Mouse (Mus musculus) CH12.LX (cell line): ENCODE measurements around the gene Tcp11l2. TPM values are rescaled to one million over a fixed set of nuclear protein-coding genes. Genes with fewer than 3 reads are reported as not detected.

Experiments used
- DNase-seq: peaks from one replicate; pipeline ENCODE4 v3.0.0-alpha.2; 2013; ENCODE audit errors: extremely low read depth
- H3K27ac ChIP-seq: 2 replicates; pipeline ENCODE4 v1.5.1; 2012; ENCODE audit warnings: low read depth, mild to moderate bottlenecking, control low read depth, moderate library complexity; ENCODE audit not compliant: insufficient read depth
- H3K27me3 ChIP-seq: replicated peaks from 2 replicates; pipeline ENCODE3; 2012; ENCODE audit warnings: inconsistent platforms
- H3K36me3 ChIP-seq, 2 experiments: replicated peaks in 1 of 2; 2 replicates each; pipeline versions ENCODE3 to v1.6.1; 2012; ENCODE audit warnings: inconsistent platforms in 1 of 2, low read length in 1 of 2, mild to moderate bottlenecking in 1 of 2, mixed read lengths in 1 of 2, moderate library complexity in 1 of 2; ENCODE audit not compliant: control insufficient read depth in 1 of 2, insufficient read depth in 1 of 2
- H3K4me1 ChIP-seq, 2 experiments: 2 replicates each; pipeline ENCODE4 v1.6.1; 2012; ENCODE audit warnings: inconsistent platforms in 1 of 2, moderate library complexity in 1 of 2; ENCODE audit not compliant: insufficient read depth in 2 of 2, control insufficient read depth in 1 of 2
- H3K4me2 ChIP-seq: 2 replicates; pipeline ENCODE4 v1.6.1; 2012; ENCODE audit warnings: low read depth, mild to moderate bottlenecking, control low read depth; ENCODE audit not compliant: poor library complexity, insufficient read depth, severe bottlenecking
- H3K4me3 ChIP-seq, 3 experiments: fragments of 150-350 bp in 1 of 3; sonication (generic) in 1 of 3; replicated peaks in 1 of 3; 2 replicates each; pipeline versions ENCODE3 to v1.5.1; 2011 to 2012; ENCODE audit warnings: low read depth in 2 of 3, low read length in 2 of 3, mild to moderate bottlenecking in 2 of 3, moderate library complexity in 2 of 3, control low read depth in 1 of 3, improper control_type of control experiment in 1 of 3, inconsistent platforms in 1 of 3, mixed read lengths in 1 of 3; ENCODE audit not compliant: poor library complexity in 1 of 3
- H3K79me2 ChIP-seq: replicated peaks from 2 replicates; pipeline ENCODE4 v1.6.1; 2012; ENCODE audit warnings: mild to moderate bottlenecking, moderate library complexity; ENCODE audit not compliant: control insufficient read depth, poor library complexity, insufficient read depth, severe bottlenecking; ENCODE audit errors: extremely low read depth
- H3K9ac ChIP-seq: 2 replicates; pipeline ENCODE4 v1.6.1; 2012; ENCODE audit warnings: low read depth, mild to moderate bottlenecking, control low read depth, moderate library complexity; ENCODE audit not compliant: insufficient read depth
- H3K9me3 ChIP-seq: replicated peaks from 2 replicates; pipeline ENCODE3; 2012; ENCODE audit warnings: low read length, inconsistent platforms, mixed read lengths
- BHLHE40 ChIP-seq: IDR thresholded peaks from 2 replicates; pipeline ENCODE4 v1.6.1; 2011; ENCODE audit warnings: mild to moderate bottlenecking, low read depth, low read length, improper control_type of control experiment
- CTCF ChIP-seq, 2 experiments: IDR thresholded peaks in 1 of 2; conservative IDR thresholded peaks in 1 of 2; 2 replicates each; pipeline ENCODE4 v1.5.1; 2011 to 2012; ENCODE audit warnings: low read depth in 2 of 2, low read length in 2 of 2, improper control_type of control experiment in 1 of 2, inconsistent platforms in 1 of 2, mild to moderate bottlenecking in 1 of 2, moderate library complexity in 1 of 2
- E2F4 ChIP-seq: IDR thresholded peaks from 2 replicates; pipeline ENCODE4 v1.6.1; 2011; ENCODE audit warnings: low read depth, low read length, improper control_type of control experiment; ENCODE audit not compliant: insufficient replicate concordance
- GABPA ChIP-seq: IDR thresholded peaks from 2 replicates; pipeline ENCODE4 v1.6.1; 2012; ENCODE audit warnings: low read depth, low read length, improper control_type of control experiment, inconsistent platforms; ENCODE audit not compliant: insufficient replicate concordance
- HCFC1 ChIP-seq: IDR thresholded peaks from 2 replicates; pipeline ENCODE4 v1.6.1; 2012; ENCODE audit warnings: low read depth, mild to moderate bottlenecking, inconsistent platforms, low read length, improper control_type of control experiment
- JUN ChIP-seq: IDR thresholded peaks from 2 replicates; pipeline ENCODE4 v1.6.1; 2011; ENCODE audit warnings: low read depth, mild to moderate bottlenecking, low read length, improper control_type of control experiment, moderate library complexity; ENCODE audit not compliant: insufficient read depth
- JUND ChIP-seq: conservative IDR thresholded peaks from 2 replicates; pipeline ENCODE4 v1.6.1; 2011; ENCODE audit warnings: low read depth, low read length, improper control_type of control experiment
- KAT2A ChIP-seq: IDR thresholded peaks from 2 replicates; pipeline ENCODE4 v1.6.1; 2012; ENCODE audit warnings: low read length, improper control_type of control experiment, inconsistent platforms; ENCODE audit not compliant: insufficient replicate concordance
- MAZ ChIP-seq: IDR thresholded peaks from 2 replicates; pipeline ENCODE4 v1.6.1; 2012; ENCODE audit warnings: low read depth, mild to moderate bottlenecking, inconsistent platforms, low read length, improper control_type of control experiment, moderate library complexity
- MXI1 ChIP-seq: IDR thresholded peaks from 2 replicates; pipeline ENCODE4 v1.6.1; 2011; ENCODE audit warnings: mild to moderate bottlenecking, low read depth, low read length, improper control_type of control experiment
- MYC ChIP-seq: IDR thresholded peaks from 2 replicates; pipeline ENCODE4 v1.6.1; 2011; ENCODE audit warnings: low read depth, mild to moderate bottlenecking, improper control_type of control experiment, low read length
- NELFE ChIP-seq: IDR thresholded peaks from 2 replicates; pipeline ENCODE4 v1.6.1; 2011; ENCODE audit warnings: low read depth, low read length, improper control_type of control experiment
- NRF1 ChIP-seq: IDR thresholded peaks from 2 replicates; pipeline ENCODE4 v1.6.1; 2014; ENCODE audit warnings: low read depth, mild to moderate bottlenecking, inconsistent platforms, low read length, improper control_type of control experiment, moderate library complexity
- PAX5 ChIP-seq: IDR thresholded peaks from 2 replicates; pipeline ENCODE4 v1.6.1; 2012; ENCODE audit warnings: low read length, inconsistent platforms, mixed read lengths
- POLR2AphosphoS2 ChIP-seq: IDR thresholded peaks from 2 replicates; pipeline ENCODE4 v1.6.1; 2011; ENCODE audit warnings: low read depth, low read length, improper control_type of control experiment
- RAD21 ChIP-seq: IDR thresholded peaks from 2 replicates; pipeline ENCODE4 v1.6.1; 2011; ENCODE audit warnings: low read depth, mild to moderate bottlenecking, low read length, improper control_type of control experiment, moderate library complexity
- SIN3A ChIP-seq: IDR thresholded peaks from 2 replicates; pipeline ENCODE4 v1.6.1; 2012; ENCODE audit warnings: low read length, improper control_type of control experiment, inconsistent platforms
- SMC3 ChIP-seq: IDR thresholded peaks from 2 replicates; pipeline ENCODE4 v1.6.1; 2011; ENCODE audit warnings: low read depth, low read length, improper control_type of control experiment
- TBP ChIP-seq: conservative IDR thresholded peaks from 2 replicates; pipeline ENCODE4 v1.6.1; 2011; ENCODE audit warnings: low read depth, low read length, improper control_type of control experiment
- ZKSCAN1 ChIP-seq: IDR thresholded peaks from 2 replicates; pipeline ENCODE4 v1.6.1; 2012; ENCODE audit warnings: low read depth, inconsistent platforms, low read length, improper control_type of control experiment, borderline replicate concordance
- ZMIZ1 ChIP-seq: IDR thresholded peaks from 2 replicates; pipeline ENCODE4 v1.6.1; 2012; ENCODE audit warnings: low read depth, mild to moderate bottlenecking, inconsistent platforms, low read length, improper control_type of control experiment
- ZNF384 ChIP-seq: IDR thresholded peaks from 2 replicates; pipeline ENCODE4 v1.6.1; 2012; ENCODE audit warnings: low read depth, low read length, improper control_type of control experiment, inconsistent platforms
- dilution Hi-C: fragments of 300-500 bp; cut with MboI; formaldehyde crosslinking; loops from 2 replicates; pipeline ENCODE4 v1.14.3; 2020; ENCODE audit warnings: low sequenced_read_pairs; ENCODE audit not compliant: extremely low pct_unique_long_range_greater_than_20kb, extremely low pct_ligation_motif_present
- in situ Hi-C: fragments of 300-500 bp; cut with MboI; formaldehyde crosslinking; loops from 3 replicates; pipeline ENCODE4 v1.14.3; 2019; ENCODE audit warnings: low sequenced_read_pairs, low pct_ligation_motif_present, low pct_unique_long_range_greater_than_20kb, mixed read lengths
- polyA plus RNA-seq: library from polyadenylated mRNA; unstranded; fragments of >175 nt; gene quantifications from 2 replicates; pipeline ENCODE4 v1.2.1, GENCODE M21; 2012; ENCODE audit warnings: low read depth; ENCODE audit not compliant: insufficient read length
- total RNA-seq, 2 experiments: library from RNA; depleted of rRNA; stranded (reverse); fragments of 300-350 nt in 1 of 2; fragments of >200 nt in 1 of 2; gene quantifications; 2 replicates each; pipeline ENCODE4 v1.2.3; 2012 to 2014

Tcp11l2 gene
- total and polyA plus RNA-seq, 3 experiments: 2.6 to 6.0 (median 2.9) TPM

GRCm38 (mm10) chr10:84598172-84598571, 21.7 kb downstream of the Tcp11l2 start:
- no peak overlapping the region for H3K27ac ChIP-seq
- dilution Hi-C loops: no loop called here
- TF ChIP-seq ZNF384 (no peak), TBP (no peak), PAX5 (no peak), RAD21 (peak; percentile 46), SMC3 (peak; percentile 60), MYC (no peak), CTCF (conservative IDR thresholded peaks at IDR 0.05 in 1 of 2, IDR thresholded peaks at IDR 0.05 in 1 of 2; ENCODE audit: low read depth in 2 of 2, low read length in 2 of 2) (peak in 1 of 2 experiments; percentile 70; a peak in 2 of 4 replicates)
- H3K36me3 ChIP-seq: peaks cover 0 to 6% of the 10 kb centered on the region in 2 experiments
- no peaks in the 10 kb centered on the region for H3K79me2 ChIP-seq
- no peak overlapping the region for H3K9ac ChIP-seq
- H3K4me2 ChIP-seq: no peak overlapping the region
- no peaks in the 10 kb centered on the region for H3K4me1 ChIP-seq
- no peaks in the 10 kb centered on the region for H3K27me3 ChIP-seq
- in situ Hi-C loops: no loop called here
- no peak for DNase-seq
- H3K9me3 ChIP-seq: no peaks in the 10 kb centered on the region
- no peak overlapping the region for H3K4me3 ChIP-seq

- dilution Hi-C loops (no loop called here), in situ Hi-C loops (no loop called here)
- H3K36me3 ChIP-seq: peaks cover 0 to 8% of the 10 kb centered on the region in 2 experiments
- no peak for TF ChIP-seq JUN
- TF ChIP-seq MXI1: no peak
- no peak for TF ChIP-seq SMC3
- TF ChIP-seq NELFE: no peak
- no peak for TF ChIP-seq KAT2A
- no peak for TF ChIP-seq E2F4
- no peak for TF ChIP-seq NRF1
- no peak for TF ChIP-seq RAD21
- no peak for TF ChIP-seq SIN3A
- TF ChIP-seq BHLHE40: no peak
- no peak for TF ChIP-seq JUND
- TF ChIP-seq PAX5: no peak
- no peak for TF ChIP-seq POLR2AphosphoS2
- no peak for TF ChIP-seq ZMIZ1
- TF ChIP-seq GABPA: no peak
- TF ChIP-seq ZNF384: no peak
- TF ChIP-seq MAZ: no peak
- TF ChIP-seq CTCF (conservative IDR thresholded peaks at IDR 0.05 in 1 of 2, IDR thresholded peaks at IDR 0.05 in 1 of 2; ENCODE audit: low read depth in 2 of 2, low read length in 2 of 2): no peak
- TF ChIP-seq ZKSCAN1: no peak
- TF ChIP-seq HCFC1: no peak
- H3K4me2 ChIP-seq: no peak overlapping the region
- no peak for DNase-seq
- no peaks in the 10 kb centered on the region for H3K27me3 ChIP-seq
- H3K79me2 ChIP-seq: no peaks in the 10 kb centered on the region
- H3K4me3 ChIP-seq: no peak overlapping the region
- no peak overlapping the region for H3K27ac ChIP-seq
- H3K9me3 ChIP-seq: no peaks in the 10 kb centered on the region
- H3K4me1 ChIP-seq: no peaks in the 10 kb centered on the region
- H3K9ac ChIP-seq: no peak overlapping the region
Observed at GRCm38 (mm10) chr10:84600136-84600535, 23.7 kb downstream of the Tcp11l2 start.
